Mouse (Mus musculus) adrenal gland, postnatal 10 days (tissue): ENCODE measurements around the gene D17H6S53E. TPM values are rescaled to one million over a fixed set of nuclear protein-coding genes. Genes with fewer than 3 reads are reported as not detected.

Source experiments
- DNase-seq: peaks from one replicate; pipeline ENCODE4 v3.0.0; 2021; ENCODE audit warnings: mixed read lengths
- total RNA-seq, 2 experiments: library from RNA; stranded (reverse); gene quantifications; 2 replicates each; pipeline ENCODE4 v1.2.3; 2021

The D17H6S53E gene
- total RNA-seq, 2 experiments from 2014 or later: 26.0 to 28.5 TPM

- DNase-seq: no peak
Measured at GRCm38 (mm10) chr17:35132174-35132560, 6.0 kb downstream of the D17H6S53E start.

- DNase-seq: no peak
Measured at GRCm38 (mm10) chr17:35133517-35133916, 7.3 kb downstream of the D17H6S53E start.

- peak; percentile 96 for DNase-seq
Measured at GRCm38 (mm10) chr17:35134801-35135590, 8.8 kb downstream of the D17H6S53E start, which contains the start of gene Bag6. Gene Bag6, plus strand, starts transcription at chr17:35135178.

DNA sequence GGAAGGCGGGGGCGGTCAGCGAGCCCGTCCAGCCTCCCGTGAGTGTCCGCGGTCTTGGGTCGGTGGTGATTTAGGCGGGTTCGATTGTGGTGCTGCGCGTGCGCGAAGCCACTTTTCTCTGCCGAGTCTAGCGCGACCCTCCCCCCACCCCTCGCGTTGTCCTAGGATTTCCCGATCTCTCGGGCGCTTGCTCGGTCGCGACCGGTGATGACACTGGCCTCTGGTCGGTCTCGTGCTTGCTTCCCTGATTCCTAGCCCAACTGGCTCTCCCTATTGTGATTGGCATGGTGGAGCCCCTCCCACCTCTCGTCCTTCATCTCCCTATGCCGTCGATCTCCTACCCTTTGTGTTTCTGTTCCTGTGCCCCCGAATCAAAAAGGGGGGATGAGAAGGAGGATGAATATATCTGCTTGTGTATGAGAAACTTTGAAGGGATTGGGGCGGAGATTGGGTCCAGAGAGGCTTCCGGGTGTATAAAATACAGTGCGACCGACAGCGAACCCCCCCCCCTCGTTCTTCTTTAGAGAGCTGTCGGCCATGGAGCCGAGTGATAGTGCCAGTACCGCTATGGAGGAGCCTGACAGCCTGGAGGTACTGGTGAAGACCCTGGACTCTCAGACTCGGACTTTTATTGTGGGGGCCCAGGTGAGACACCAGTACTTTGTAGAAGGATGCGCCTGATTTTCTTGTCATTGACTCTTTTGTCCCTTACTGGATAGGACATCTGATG lies 9.6 kb downstream of the D17H6S53E start:
- no peak for DNase-seq

DNA sequence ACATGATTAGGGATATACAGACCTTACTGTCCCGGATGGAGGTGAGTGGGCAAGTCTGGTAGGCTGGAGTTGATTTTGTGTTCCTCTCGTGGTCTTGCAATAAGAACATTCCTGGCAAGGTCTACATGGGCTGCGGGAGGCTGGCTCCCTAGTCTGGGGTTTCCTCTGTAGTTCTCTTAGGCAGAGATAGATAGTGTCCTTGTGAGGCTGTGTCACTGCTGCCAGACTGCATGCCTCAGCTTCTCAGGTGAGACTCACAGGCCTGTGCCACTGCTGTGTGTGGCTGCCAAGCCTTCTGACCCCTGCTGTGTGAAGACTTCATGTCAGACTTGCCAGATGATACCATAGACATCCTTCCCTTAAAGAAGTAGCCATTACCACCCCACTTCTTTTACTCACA lies 13.1 kb downstream of the D17H6S53E start:
- no peak for DNase-seq

DNA sequence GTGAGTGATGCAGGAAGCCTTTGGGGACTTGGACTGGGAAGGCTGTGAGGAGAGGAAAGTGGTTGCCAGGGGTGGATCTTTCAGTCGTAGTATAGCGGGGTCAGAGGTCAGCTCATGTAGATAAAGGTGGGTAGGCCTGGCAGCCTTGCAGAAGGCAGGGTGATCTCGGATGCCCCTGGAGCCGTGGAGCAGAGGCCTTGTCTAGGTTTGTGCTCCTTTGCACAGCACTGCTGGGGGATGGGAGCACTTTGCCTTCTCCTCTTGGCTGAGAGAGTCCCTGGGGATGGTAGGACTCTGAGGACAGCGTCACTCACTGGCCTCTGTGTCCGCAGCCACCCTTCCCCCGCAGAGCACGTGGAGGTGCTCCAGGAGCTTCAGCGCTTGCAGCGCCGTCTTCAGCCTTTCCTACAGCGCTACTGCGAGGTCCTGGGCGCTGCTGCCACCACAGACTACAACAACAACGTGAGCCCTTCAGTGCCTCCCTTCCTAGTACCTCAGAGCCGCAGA lies 14.4 kb downstream of the D17H6S53E start:
- peak; percentile 75 for DNase-seq

DNA sequence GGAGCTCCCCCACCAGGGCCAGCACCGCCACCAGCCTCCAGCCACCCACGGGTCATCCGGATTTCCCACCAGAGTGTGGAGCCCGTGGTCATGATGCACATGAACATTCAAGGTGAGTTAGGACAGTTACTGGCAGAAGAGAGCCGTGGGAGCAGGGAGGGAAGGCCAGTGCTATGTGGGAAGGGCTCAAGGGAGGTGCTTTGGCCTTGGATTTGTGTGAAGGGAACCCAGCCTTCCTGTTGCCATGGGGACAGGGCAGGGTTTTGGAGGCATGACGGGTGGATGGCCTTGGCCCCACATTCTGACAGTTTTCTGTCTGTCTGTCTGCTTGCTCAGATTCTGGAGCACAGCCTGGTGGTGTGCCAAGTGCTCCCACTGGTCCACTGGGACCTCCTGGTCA lies 15.8 kb downstream of the D17H6S53E start:
- peak; percentile 86 for DNase-seq

DNA sequence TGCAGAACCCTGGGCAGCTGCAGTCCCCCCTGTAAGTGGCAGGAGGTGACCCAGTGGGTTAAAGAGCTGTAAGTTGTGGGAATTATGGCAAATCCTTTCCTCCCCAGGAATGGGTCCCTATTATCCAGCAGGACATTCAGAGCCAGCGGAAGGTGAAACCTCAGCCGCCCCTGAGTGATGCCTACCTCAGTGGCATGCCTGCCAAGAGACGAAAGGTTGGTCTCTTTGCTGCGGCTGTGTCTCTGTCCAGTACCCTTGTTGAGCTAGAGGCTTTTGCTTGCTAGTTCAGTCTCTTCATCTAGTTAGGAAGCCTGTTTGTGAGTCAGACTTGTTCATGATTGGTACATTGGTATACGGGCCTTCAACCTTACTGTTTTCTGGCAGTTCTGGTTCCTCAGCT lies 20.0 kb downstream of the D17H6S53E start:
- DNase-seq: no peak

DNA sequence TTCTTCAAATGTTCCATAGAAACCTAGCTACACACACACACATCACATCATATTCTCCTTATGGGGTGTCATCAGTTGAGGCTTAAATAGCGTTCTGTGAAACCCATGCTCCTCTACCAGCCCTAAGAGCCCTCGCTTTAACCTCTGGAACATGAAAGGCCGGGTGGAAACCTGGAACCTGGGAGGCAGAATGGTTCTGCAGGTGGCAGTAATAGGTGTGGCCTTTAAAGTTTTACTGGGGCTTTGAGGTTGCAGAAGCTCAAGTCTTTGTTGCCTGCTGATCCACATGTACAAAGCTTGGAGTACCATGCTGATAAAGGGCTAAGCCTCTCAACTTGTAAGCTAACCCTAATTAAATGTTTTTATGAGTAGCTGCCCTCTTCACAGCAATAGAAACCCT lies 21.2 kb downstream of the D17H6S53E start:
- DNase-seq: no peak

DNA sequence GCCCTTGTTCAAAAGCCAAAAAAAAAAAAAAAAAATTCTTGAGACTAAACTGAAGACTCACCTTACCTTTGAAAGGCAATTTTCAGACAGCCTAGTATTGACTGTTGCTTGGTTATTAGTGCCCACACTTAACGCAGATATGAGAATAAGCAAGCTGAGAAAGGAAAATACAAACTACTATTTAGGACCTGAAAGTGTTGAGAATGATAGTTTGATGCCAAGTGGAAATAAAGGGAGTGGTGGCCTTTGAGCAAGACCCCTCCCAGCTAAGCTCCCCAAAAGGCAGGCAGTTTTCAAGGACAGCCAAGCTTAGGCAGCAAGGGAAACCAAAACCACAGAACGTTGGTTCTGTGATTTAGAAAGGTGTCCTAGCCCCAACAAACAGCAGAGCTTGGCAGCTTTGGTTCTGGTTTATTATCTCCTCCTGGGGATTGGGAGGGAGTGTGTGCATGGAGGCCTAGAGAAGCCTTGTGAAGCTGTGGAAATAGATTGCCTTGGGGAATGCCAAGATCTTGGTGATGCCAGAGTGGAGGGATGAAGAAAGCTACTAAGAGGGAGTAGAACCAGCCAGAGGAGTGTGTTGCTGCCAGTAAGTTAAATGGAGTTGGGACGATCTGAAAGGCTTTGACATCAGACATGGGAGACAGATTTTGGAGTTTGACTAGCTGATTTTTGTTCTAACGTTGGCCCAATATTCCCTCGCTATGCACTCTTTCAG lies 21.9 kb downstream of the D17H6S53E start:
- DNase-seq: peak; percentile 54

GRCm38 (mm10) chr17:35152121-35152520 lies 25.9 kb downstream of the D17H6S53E start:
- DNase-seq: no peak

DNA sequence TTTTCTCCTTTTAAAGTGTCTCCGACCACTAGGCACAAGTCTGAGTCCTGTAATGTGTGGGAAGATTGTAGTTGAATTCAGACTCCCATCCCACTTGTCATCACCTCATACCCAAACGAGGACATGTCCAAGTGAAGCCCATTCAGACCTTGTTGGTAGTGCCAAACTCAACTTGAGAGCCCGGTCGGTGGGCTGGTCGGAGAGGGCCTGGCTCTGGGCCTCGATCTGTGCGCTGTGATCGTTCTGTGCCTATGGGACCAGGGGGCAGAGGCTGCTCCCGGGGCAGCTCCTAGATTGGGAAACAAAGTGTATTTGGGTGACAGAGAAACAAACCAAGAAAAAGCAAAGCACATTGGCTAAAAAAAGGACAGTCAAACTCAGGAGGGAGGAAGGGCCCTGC lies 26.9 kb downstream of the D17H6S53E start:
- no peak for DNase-seq

- DNase-seq: no peak
Measured at GRCm38 (mm10) chr17:35153931-35154330, 27.8 kb downstream of the D17H6S53E start.

DNA sequence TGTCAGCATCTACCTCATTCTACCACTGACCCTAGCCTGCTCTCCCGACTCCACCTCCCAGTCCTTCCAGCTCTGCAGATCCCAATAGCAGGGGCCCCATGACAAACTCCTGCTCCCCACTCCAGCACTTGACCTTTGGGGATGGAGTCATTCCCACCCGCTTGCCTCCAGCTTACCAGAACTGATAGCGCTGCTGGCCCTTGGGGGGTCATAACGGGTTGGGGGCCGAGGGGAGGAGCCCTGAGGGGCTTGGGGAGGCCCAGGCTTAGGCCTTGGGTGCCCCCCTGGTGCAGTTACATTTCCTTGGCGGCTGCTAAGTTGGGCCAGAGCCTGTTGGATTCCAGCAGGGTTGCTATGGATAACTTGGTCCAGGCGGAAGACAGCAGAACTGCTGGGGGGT lies 28.4 kb downstream of the D17H6S53E start:
- DNase-seq: no peak

DNA sequence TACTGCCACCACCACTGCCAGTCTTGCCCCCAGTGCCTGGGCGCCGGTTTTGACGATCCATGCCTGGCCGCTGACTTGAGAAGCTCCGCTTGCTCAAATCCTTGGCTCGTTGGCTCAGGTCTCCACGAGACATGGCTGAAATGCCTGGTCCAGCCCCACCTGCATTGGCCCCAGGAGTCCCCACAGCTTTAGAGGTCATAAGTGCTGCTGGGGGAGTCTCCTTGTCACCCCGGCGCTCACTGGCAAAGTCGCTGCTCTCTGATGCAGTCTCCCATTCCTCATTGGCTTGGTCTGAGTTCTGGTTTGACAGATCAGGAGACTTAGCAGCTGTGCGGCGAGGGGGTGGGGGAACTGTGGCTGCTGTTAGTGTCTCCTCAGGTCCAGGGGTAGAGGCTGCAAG lies 29.3 kb downstream of the D17H6S53E start:
- DNase-seq: no peak

DNA sequence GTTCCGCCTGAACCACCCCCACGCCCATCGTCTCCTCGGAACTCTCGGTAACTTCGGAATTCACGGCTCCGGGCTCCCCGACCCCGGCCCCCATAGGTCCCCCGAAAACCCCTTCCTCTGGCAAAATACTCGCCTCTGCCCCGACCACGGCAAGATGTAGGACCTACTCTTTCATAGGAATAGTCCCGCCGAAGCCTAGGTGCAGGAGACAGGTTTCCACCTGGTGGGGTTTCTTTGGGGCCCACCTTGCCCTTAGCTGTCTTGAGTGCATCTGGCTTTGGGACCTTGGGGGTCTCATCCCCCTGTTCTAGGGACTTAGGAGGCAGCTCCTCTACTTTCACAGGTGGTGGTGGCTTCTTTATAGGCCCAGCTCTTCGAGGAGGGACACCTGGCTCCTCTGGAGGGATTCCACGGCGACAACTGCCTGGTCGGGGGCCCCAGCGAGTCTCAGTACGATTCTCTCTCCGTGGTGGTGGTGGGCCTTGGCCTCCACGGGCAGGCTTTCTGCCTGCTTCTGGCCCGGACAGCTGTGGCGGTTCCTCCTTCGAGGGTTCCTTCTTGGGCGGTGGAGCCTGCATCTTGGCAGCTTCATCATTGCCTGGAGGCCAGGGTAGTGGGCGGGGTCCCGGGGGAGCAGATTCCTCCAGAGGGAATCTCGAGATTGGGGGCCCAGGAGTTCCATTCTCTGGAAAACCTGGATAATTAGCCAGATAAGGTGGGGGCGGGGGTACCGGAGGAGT lies 30.5 kb downstream of the D17H6S53E start:
- no peak for DNase-seq

- no peak for DNase-seq
Measured at GRCm38 (mm10) chr17:35157254-35157653, 31.1 kb downstream of the D17H6S53E start.

DNA sequence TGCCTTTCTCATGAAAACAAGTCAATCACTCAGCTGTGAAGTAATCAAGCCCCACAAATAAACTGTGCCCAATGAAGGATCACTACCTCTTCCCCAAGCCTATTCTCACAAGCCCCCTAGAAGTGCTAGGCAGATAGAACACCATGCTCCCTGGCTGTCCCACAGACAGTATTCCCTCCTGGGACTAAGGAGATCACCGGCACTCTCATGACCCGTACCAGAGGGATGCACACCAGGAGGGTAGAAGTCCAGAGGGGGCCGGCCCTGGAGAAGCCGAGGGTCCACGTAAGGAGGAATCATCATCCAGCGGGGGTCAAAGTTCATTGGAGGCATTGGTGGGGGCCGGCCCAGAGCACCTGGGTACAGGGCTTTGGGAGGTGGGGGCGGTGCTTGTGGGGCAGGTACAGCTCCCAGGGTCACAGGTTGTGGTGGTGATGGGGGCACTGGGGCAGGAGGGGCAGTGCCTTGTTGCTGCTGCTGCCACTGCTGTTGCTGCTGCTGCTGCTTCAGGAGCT lies 31.5 kb downstream of the D17H6S53E start:
- no peak for DNase-seq

- no peak for DNase-seq
Measured at GRCm38 (mm10) chr17:35158850-35159593, 32.8 kb downstream of the D17H6S53E start.

DNA sequence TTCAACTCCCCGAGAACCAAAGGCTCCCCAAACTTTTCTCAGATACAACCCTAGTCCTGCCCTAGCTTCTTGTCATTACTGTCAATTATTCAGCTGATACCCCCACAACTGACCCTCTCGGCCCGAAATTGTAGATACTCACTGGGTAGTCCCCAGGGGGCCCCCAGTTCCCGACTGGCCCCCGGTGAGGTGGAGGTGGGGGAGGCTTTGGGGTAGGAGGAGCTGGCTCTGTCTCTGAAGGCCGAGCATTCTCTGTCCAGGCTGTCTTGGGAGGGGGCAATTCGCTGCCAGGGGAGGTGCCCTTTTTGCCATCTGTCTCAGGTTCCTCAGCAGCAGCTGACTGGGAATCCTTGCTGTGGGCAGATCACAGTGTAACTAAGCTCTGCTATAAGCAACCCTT lies 33.5 kb downstream of the D17H6S53E start:
- no peak for DNase-seq

GRCm38 (mm10) chr17:35161421-35161820 lies 35.2 kb downstream of the D17H6S53E start:
- DNase-seq: no peak
